Mouse (Mus musculus) liver, embryonic 14.5 days (tissue): ENCODE results near the gene Ntn1.

ENCODE experiments used
- CTCF ChIP-seq: IDR thresholded peaks from 2 replicates; pipeline ENCODE4 v1.5.1; 2016; ENCODE audit warnings: antibody characterized with exemption, low read depth, control low read depth
- EP300 ChIP-seq: IDR thresholded peaks from 2 replicates; pipeline ENCODE4 v1.6.1; 2016; ENCODE audit warnings: antibody characterized with exemption, low read depth

DNA sequence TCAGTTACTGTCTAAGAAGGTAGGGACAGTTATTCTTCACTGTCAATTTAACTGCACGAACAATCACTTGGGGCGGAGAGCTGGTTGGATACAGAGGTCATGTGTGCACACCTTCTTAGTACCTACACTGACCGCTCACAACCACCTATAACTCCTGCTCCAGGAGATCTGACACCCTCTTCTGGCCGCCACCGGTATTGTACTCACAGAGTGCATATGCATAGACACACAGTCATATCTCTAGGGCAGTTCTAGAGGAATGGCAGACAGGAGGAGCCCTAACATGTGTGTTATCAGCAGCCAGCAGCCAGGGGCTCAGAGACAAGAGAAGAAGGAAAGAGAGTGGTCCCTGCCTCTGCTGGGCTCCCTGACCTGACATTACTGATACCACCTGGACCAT lies 169.1 kb downstream of the Ntn1 start:
- no peak for TF ChIP-seq EP300
- TF ChIP-seq CTCF: 0 out of 2 replicates have a peak, but pooled peaks have one; percentile 23
